Mouse (Mus musculus): ENCODE measurements around the gene Trim5. TPM values are rescaled to one million over a fixed set of nuclear protein-coding genes. Genes with fewer than 3 reads are reported as not detected.

Gene Trim5
- 0.57 TPM for polyA plus RNA-seq (2014; fragmentation: Illumina TruSeq; extraction: RNeasy Lipid Tissue Mini Kit (QIAGEN cat#74804); ENCODE audit: low read depth, low replicate concordance)

DNA sequence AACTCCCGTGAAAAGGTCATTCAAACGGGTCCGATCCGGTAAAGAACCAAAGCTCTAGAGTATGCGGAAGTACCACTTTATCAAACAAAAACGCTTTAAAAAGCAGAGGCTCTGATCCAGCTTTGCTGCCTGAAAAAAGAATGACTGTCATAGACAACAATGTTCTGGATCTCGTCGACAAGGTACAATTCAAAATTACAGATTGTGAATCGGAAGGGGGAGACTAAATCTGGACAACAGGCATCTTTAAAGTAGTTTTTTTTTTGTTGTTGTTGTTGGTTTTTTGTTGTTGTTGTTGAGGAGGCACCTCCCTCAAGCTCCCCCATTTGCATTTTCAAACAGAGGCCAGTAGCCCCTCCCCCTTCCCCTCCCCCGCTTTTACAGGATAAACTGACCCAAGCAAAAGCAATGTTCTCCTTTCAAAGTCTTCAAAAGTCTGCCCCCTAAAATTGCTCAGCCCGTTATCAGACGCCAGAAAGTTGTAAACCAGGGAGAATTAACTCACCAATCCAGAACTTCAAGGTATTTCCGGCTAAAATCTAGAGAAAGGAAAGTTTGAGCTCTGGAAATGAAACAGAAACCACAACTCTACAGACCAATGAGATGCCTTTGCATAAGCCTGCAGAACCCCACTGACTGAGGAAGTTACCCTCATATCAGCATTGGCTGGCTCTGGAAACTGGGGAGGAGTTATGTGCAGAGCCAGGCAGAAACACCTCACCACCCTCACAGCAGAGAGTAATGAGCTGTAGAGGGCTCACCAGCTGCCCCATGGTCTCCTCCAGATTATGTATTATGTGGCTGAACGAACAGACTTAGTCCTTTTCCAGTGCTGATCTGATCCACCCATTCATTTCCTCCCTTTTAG lies at the start of gene Trim5:
TSS of gene Trim5 (minus strand) at position 519 of the 868 bp plus-strand sequence.

DNA sequence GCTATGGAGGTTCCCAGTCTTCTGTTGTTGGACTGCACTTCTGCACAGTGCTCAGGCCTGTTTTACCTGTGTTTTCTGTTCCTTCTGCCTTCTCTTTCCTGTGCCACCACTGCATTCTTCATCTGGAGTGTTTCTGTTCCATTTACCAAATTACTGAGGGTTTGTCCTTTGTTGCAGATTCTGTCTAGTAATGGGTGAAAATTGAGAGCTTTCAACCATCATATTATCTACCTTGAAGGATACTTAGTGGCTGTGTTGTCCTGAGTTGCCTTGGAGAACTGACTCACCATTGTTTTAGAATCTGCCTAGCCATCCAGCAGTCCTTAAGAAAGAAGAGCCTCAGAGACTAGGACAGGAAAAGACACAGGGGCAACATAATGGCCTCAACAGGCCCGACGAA lies 41.3 kb upstream of the Trim5 start, which contains the start of gene Trim34b:
TSS of gene Trim34b (plus strand) at position 301 of the 400 bp plus-strand sequence.

GRCm38 (mm10) chr7:104315369-104316080 lies 27.6 kb upstream of the Trim5 start, which contains the start of gene Trim12a:
Gene Trim12a (minus strand): TSS chr7:104315466.

DNA sequence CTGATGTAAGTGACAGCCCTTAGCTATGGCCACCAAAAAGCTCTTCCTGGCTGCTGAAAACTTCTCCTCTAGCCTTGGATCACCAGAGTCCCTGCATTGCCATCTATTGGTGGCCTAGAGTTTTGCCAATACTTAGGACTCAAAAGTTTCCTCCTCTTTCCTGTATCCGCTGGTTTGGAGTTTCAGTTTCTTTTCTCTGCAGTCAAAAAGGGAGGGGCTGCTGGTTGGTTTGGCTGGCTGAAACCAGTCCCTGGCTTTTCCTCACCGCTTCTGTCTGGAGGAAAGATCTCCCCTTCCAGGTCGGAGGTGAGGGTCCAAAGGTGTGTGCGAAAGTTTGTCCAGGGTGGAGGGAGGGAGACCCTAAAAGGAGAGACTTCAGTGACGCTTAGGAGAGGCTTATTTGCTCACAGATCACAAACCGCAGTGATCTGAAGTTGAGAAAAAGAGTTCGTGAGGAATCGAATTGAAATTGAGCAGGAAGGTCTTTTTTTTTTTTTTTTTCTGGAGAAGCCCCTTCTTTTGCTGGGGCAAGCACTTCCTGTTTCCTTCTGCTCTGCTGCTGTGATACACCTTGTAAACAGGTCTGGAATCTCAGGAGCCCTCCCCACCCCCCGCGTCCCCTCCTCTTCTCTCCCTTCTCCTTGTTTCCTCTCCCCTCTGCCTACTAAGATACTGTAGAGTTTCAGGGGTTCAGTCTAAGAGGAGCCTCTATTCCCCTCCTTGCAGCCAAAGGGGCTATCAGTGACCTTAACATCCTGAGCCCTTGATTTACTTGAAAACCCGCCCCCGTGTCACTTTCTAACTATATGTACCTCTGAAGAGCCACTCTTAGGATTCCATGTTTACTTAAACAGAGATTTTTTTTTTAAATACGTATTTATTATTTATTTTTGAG lies 43.4 kb downstream of the Trim5 start, which contains the start of gene Trim34a:
TSS of gene Trim34a (plus strand) at position 171 of the 895 bp plus-strand sequence.

DNA sequence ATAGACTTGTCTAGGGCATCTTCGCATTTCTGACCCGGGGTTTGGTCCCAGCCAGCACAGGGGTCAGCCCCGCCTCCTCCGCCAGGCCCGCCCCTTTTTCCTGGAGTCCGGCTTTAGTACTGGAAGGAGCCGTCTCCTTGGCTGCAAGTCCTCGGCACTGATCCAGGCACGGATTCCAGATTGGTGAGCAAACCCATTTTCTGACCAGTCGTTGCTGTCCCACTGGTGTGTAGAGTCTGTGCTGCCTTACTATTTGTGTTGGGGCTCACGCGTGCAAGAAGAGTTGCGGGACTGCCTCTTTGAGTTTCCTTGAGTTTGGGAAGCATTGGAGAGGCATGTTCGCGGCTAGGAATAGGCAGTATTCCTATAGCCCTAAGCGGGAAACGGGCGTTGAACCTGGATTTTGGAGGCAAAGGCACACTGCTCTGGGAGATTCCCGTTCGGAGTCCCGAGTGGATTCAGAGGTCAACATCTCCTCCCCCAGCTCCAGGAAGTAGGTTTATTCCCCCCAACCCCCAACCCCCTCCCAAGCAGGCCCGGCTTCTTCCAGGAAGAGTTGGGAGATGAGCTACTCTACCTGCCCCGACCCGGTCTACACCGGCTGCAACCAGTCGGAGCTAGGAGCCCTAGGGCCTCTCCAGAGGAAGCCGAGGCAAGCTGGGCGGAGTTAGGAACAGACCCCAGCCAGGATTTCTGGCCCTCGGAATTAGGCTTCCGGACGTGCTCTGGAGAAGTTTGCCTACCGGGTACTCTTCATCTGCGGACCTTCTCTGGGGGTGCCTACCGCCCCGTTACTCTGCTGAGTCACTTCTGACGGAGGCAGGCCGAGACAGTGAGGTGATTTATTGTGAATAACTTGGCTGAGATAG lies 69.0 kb downstream of the Trim5 start, which contains the start of gene Trim6:
TSS of gene Trim6 (plus strand) at position 93 of the 869 bp plus-strand sequence.

Other genes starting within 250 kb of the Trim5 start
- 0.13 TPM for gene Olfr642, start 235.4 kb downstream of the Trim5 start, polyA plus RNA-seq (2014; fragmentation: Illumina TruSeq; extraction: RNeasy Lipid Tissue Mini Kit (QIAGEN cat#74804); ENCODE audit: low read depth, low replicate concordance)
- 0.67 TPM for gene 4930516K23Rik, start 226.6 kb downstream of the Trim5 start, polyA plus RNA-seq (2014; fragmentation: Illumina TruSeq; extraction: RNeasy Lipid Tissue Mini Kit (QIAGEN cat#74804); ENCODE audit: low read depth, low replicate concordance)
- not detected for gene Olfr644, start 216.2 kb downstream of the Trim5 start, polyA plus RNA-seq (2014; fragmentation: Illumina TruSeq; extraction: RNeasy Lipid Tissue Mini Kit (QIAGEN cat#74804); ENCODE audit: low read depth, low replicate concordance)
- 0.07 TPM for gene Olfr645, start 202.6 kb downstream of the Trim5 start, polyA plus RNA-seq (2014; fragmentation: Illumina TruSeq; extraction: RNeasy Lipid Tissue Mini Kit (QIAGEN cat#74804); ENCODE audit: low read depth, low replicate concordance)
- gene Olfr646, start 183.2 kb downstream of the Trim5 start, polyA plus RNA-seq (2014; fragmentation: Illumina TruSeq; extraction: RNeasy Lipid Tissue Mini Kit (QIAGEN cat#74804); ENCODE audit: low read depth, low replicate concordance), result not detected
- gene Ubqln5, start 158.3 kb downstream of the Trim5 start, polyA plus RNA-seq (2014; fragmentation: Illumina TruSeq; extraction: RNeasy Lipid Tissue Mini Kit (QIAGEN cat#74804); ENCODE audit: low read depth, low replicate concordance), result 11.9 TPM
- gene Olfr643, start 150.7 kb downstream of the Trim5 start, polyA plus RNA-seq (2014; fragmentation: Illumina TruSeq; extraction: RNeasy Lipid Tissue Mini Kit (QIAGEN cat#74804); ENCODE audit: low read depth, low replicate concordance), result 0.60 TPM
- gene Ubqln3, start 144.8 kb downstream of the Trim5 start, polyA plus RNA-seq (2014; fragmentation: Illumina TruSeq; extraction: RNeasy Lipid Tissue Mini Kit (QIAGEN cat#74804); ENCODE audit: low read depth, low replicate concordance), result 409 TPM
- gene Ubqlnl, start 137.5 kb downstream of the Trim5 start, polyA plus RNA-seq (2014; fragmentation: Illumina TruSeq; extraction: RNeasy Lipid Tissue Mini Kit (QIAGEN cat#74804); ENCODE audit: low read depth, low replicate concordance), result 353 TPM
- not detected for gene Olfm5, start 123.3 kb downstream of the Trim5 start, polyA plus RNA-seq (2014; fragmentation: Illumina TruSeq; extraction: RNeasy Lipid Tissue Mini Kit (QIAGEN cat#74804); ENCODE audit: low read depth, low replicate concordance)
- gene Olfr648, start 104.7 kb downstream of the Trim5 start, polyA plus RNA-seq (2014; fragmentation: Illumina TruSeq; extraction: RNeasy Lipid Tissue Mini Kit (QIAGEN cat#74804); ENCODE audit: low read depth, low replicate concordance), result 0.17 TPM
- not detected for gene Olfr649, start 92.1 kb downstream of the Trim5 start, polyA plus RNA-seq (2014; fragmentation: Illumina TruSeq; extraction: RNeasy Lipid Tissue Mini Kit (QIAGEN cat#74804); ENCODE audit: low read depth, low replicate concordance)
- 4.9 TPM for gene Trim6, start 69.3 kb downstream of the Trim5 start, polyA plus RNA-seq (2014; fragmentation: Illumina TruSeq; extraction: RNeasy Lipid Tissue Mini Kit (QIAGEN cat#74804); ENCODE audit: low read depth, low replicate concordance)
- gene Trim34a, start 43.6 kb downstream of the Trim5 start, polyA plus RNA-seq (2014; fragmentation: Illumina TruSeq; extraction: RNeasy Lipid Tissue Mini Kit (QIAGEN cat#74804); ENCODE audit: low read depth, low replicate concordance), result 2.3 TPM
- 5.9 TPM for gene Trim12a, start 27.4 kb upstream of the Trim5 start, polyA plus RNA-seq (2014; fragmentation: Illumina TruSeq; extraction: RNeasy Lipid Tissue Mini Kit (QIAGEN cat#74804); ENCODE audit: low read depth, low replicate concordance)
- 0.24 TPM for gene Trim34b, start 41.4 kb upstream of the Trim5 start, polyA plus RNA-seq (2014; fragmentation: Illumina TruSeq; extraction: RNeasy Lipid Tissue Mini Kit (QIAGEN cat#74804); ENCODE audit: low read depth, low replicate concordance)
- gene Trim12c, start 65.3 kb upstream of the Trim5 start, polyA plus RNA-seq (2014; fragmentation: Illumina TruSeq; extraction: RNeasy Lipid Tissue Mini Kit (QIAGEN cat#74804); ENCODE audit: low read depth, low replicate concordance), result 3.5 TPM
- gene Trim30b, start 81.8 kb upstream of the Trim5 start, polyA plus RNA-seq (2014; fragmentation: Illumina TruSeq; extraction: RNeasy Lipid Tissue Mini Kit (QIAGEN cat#74804); ENCODE audit: low read depth, low replicate concordance), result 0.29 TPM
- gene Trim30c, start 112.7 kb upstream of the Trim5 start, polyA plus RNA-seq (2014; fragmentation: Illumina TruSeq; extraction: RNeasy Lipid Tissue Mini Kit (QIAGEN cat#74804); ENCODE audit: low read depth, low replicate concordance), result not detected
- 2.4 TPM for gene Trim30a, start 177.1 kb upstream of the Trim5 start, polyA plus RNA-seq (2014; fragmentation: Illumina TruSeq; extraction: RNeasy Lipid Tissue Mini Kit (QIAGEN cat#74804); ENCODE audit: low read depth, low replicate concordance)
- 4.0 TPM for gene Trim30d, start 219.8 kb upstream of the Trim5 start, polyA plus RNA-seq (2014; fragmentation: Illumina TruSeq; extraction: RNeasy Lipid Tissue Mini Kit (QIAGEN cat#74804); ENCODE audit: low read depth, low replicate concordance)

Data from testis, adult 10 weeks (tissue).